In the genomic region with DNA sequence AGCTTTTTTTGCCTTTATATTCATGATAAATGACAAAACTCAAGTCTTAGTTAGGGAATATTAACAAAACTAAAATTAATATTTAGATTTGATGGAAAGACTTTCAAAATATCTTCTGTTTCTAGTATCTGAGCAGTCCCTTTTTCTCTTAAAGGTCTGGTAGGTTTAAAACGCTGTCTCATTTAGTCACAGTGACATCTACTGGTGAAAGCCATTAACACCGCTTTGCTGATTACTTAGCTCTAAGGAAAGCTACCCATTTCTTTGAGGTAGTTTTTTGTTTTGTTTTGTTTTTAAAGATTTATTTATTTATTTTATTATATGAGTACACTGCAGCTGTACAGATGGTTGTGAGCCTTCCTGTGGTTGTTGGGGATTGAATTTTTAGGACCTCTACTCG, we compare ENCODE assay signal across 9 mouse cellular contexts. TPM values are rescaled to one million over a fixed set of nuclear protein-coding genes. Genes with fewer than 3 reads are reported as not detected.
DNase-seq lines count a peak whose midpoint lies in the region; ATAC-seq lines count a peak whose summit lies in the region.
"Had no signal": no experiment of that assay in that cellular context is flagged by ENCODE, and none has a peak within 500 bp of the region (broad histone marks: within the 10 kb centered on the region; RNA-seq: fewer than 3 reads in every experiment).

No protein-coding gene starts in this region.

- no peak overlapping the region for H3K27ac ChIP-seq in midbrain, embryonic 11.5 days (ENCODE audit: low read depth, low read length)
- H3K27ac ChIP-seq in midbrain, embryonic 15.5 days, result no peak overlapping the region

- no peak for ATAC-seq in midbrain, embryonic 11.5 days (ENCODE audit: low FRiP score)
- no peak for ATAC-seq in midbrain, embryonic 15.5 days (replicated peaks)
- peak; percentile 73 for ATAC-seq in inflammation-experienced regulatory T-cells, adult 6 months

- H3K9me3 ChIP-seq in midbrain, embryonic 11.5 days (ENCODE audit: control insufficient read depth, low read length), result no peaks in the 10 kb centered on the region
- H3K9me3 ChIP-seq in midbrain, embryonic 15.5 days, result no peaks in the 10 kb centered on the region

- H3K36me3 ChIP-seq in midbrain, embryonic 11.5 days (ENCODE audit: control insufficient read depth, insufficient read depth, low read length), result peaks cover 3% of the 10 kb centered on the region; the same call in 1 of the 2 replicates
- peaks cover 13% of the 10 kb centered on the region for H3K36me3 ChIP-seq in midbrain, embryonic 15.5 days (replicated peaks)

- intact Hi-C loops in gastrocnemius, postnatal 36 days (cut with DNase I), result no loop called here

- no peak overlapping the region for H3K9ac ChIP-seq in midbrain, embryonic 11.5 days (ENCODE audit: low read length)
- H3K9ac ChIP-seq in midbrain, embryonic 15.5 days, result no peak overlapping the region

- no peak overlapping the region for H3K4me2 ChIP-seq in midbrain, embryonic 11.5 days
- no peak overlapping the region for H3K4me2 ChIP-seq in midbrain, embryonic 15.5 days

- 56% methylated on average over 3 of the region's 3 CpGs for WGBS in midbrain, embryonic 11.5 days
- 62% methylated on average over 3 of the region's 3 CpGs for WGBS in midbrain, embryonic 15.5 days

- no peak overlapping the region for H3K4me3 ChIP-seq in midbrain, embryonic 11.5 days (ENCODE audit: low read depth, low read length)
- H3K4me3 ChIP-seq in midbrain, embryonic 15.5 days, result no peak overlapping the region

- peak; percentile 64 for DNase-seq in gastrocnemius, adult 18-20 months (ENCODE audit: low spot score)
- DNase-seq in gastrocnemius, postnatal 36 days, result no peak
- peak; percentile 90 for DNase-seq in midbrain, embryonic 11.5 days (ENCODE audit: low spot score, missing footprints)
- peak; percentile 80 for DNase-seq in R1 (ENCODE audit: low read depth, low spot score)
- peak; percentile 34 for DNase-seq in thymus, postnatal 25 days
- DNase-seq in right cerebral cortex, postnatal 25 days, result no peak

- H3K4me1 ChIP-seq in midbrain, embryonic 11.5 days (ENCODE audit: control insufficient read depth, insufficient read depth, low read length), result no peaks in the 10 kb centered on the region
- H3K4me1 ChIP-seq in midbrain, embryonic 15.5 days, result no peaks in the 10 kb centered on the region

- no peaks in the 10 kb centered on the region for H3K27me3 ChIP-seq in midbrain, embryonic 11.5 days (ENCODE audit: control insufficient read depth, insufficient read depth, low read length)
- H3K27me3 ChIP-seq in midbrain, embryonic 15.5 days (replicated peaks), result no peaks in the 10 kb centered on the region

RNA-seq across cellular contexts. Expression of gene Sp1, which starts 15.5 kb away (rescaled TPM):
- total RNA-seq in gastrocnemius, adult 18-20 months (2021), result 10 to 100 TPM; 16.1 to 19.3 TPM
- total RNA-seq in gastrocnemius, postnatal 36 days (2021), result 10 to 100 TPM; 20.2 to 22.8 TPM
- polyA plus RNA-seq in midbrain, embryonic 11.5 days (2014; fragmentation: Nextera tagmentation; extraction: Ambion mirVana), result 11.2 and 11.7 TPM in 2 replicates
- 3.4 and 4.1 TPM in 2 replicates for polyA plus RNA-seq in midbrain, embryonic 15.5 days (2015; fragmentation: Nextera tagmentation; extraction: Ambion mirVana)
- polyA plus RNA-seq in inflammation-experienced regulatory T-cells, adult 6 months (2017; shearing (Covaris generic)), result 10 to 100 TPM; 19.1 to 23.3 (median 22.6) TPM

RNA-seq across cellular contexts. Expression of gene Amhr2, which starts 23.7 kb away (rescaled TPM):
- 10 to 100 TPM; 11.1 to 17.7 TPM for total RNA-seq in gastrocnemius, adult 18-20 months (2021)
- 1 to 10 TPM; 9.1 to 10.0 TPM for total RNA-seq in gastrocnemius, postnatal 36 days (2021)
- polyA plus RNA-seq in midbrain, embryonic 11.5 days (2014; fragmentation: Nextera tagmentation; extraction: Ambion mirVana), result 0.37 TPM in 1 of 2 replicates, not detected in the other
- polyA plus RNA-seq in midbrain, embryonic 15.5 days (2015; fragmentation: Nextera tagmentation; extraction: Ambion mirVana), result 0.30 and 0.34 TPM in 2 replicates
- polyA plus RNA-seq in inflammation-experienced regulatory T-cells, adult 6 months (2017; shearing (Covaris generic)), result not detected

RNA-seq across cellular contexts. Expression of gene Prr13, which starts 37.4 kb away (rescaled TPM):
- 10 to 100 TPM; 20.4 to 23.2 TPM for total RNA-seq in gastrocnemius, adult 18-20 months (2021)
- 10 to 100 TPM; 13.4 to 13.7 TPM for total RNA-seq in gastrocnemius, postnatal 36 days (2021)
- polyA plus RNA-seq in midbrain, embryonic 11.5 days (2014; fragmentation: Nextera tagmentation; extraction: Ambion mirVana), result 92.7 and 110 TPM in 2 replicates
- 103 and 107 TPM in 2 replicates for polyA plus RNA-seq in midbrain, embryonic 15.5 days (2015; fragmentation: Nextera tagmentation; extraction: Ambion mirVana)
- polyA plus RNA-seq in inflammation-experienced regulatory T-cells, adult 6 months (2017; shearing (Covaris generic)), result 1,000 to 10,000 TPM; 1,063 to 1,565 (median 1,138) TPM

RNA-seq across cellular contexts. Expression of gene Pcbp2, which starts 48.9 kb away (rescaled TPM):
- 100 to 1,000 TPM; 403 to 410 TPM for total RNA-seq in gastrocnemius, adult 18-20 months (2021)
- total RNA-seq in gastrocnemius, postnatal 36 days (2021), result 100 to 1,000 TPM; 350 to 411 TPM
- 234 and 255 TPM in 2 replicates for polyA plus RNA-seq in midbrain, embryonic 11.5 days (2014; fragmentation: Nextera tagmentation; extraction: Ambion mirVana)
- polyA plus RNA-seq in midbrain, embryonic 15.5 days (2015; fragmentation: Nextera tagmentation; extraction: Ambion mirVana), result 123 and 126 TPM in 2 replicates
- polyA plus RNA-seq in inflammation-experienced regulatory T-cells, adult 6 months (2017; shearing (Covaris generic)), result 100 to 1,000 TPM; 156 to 225 (median 201) TPM

RNA-seq across cellular contexts. Expression of gene Sp7, which starts 54.5 kb away (rescaled TPM):
- total RNA-seq in gastrocnemius, adult 18-20 months (2021), result not detected
- total RNA-seq in gastrocnemius, postnatal 36 days (2021), result not detected
- polyA plus RNA-seq in midbrain, embryonic 11.5 days (2014; fragmentation: Nextera tagmentation; extraction: Ambion mirVana), result 0.51 and 0.90 TPM in 2 replicates
- 0.09 and 0.26 TPM in 2 replicates for polyA plus RNA-seq in midbrain, embryonic 15.5 days (2015; fragmentation: Nextera tagmentation; extraction: Ambion mirVana)
- not detected for polyA plus RNA-seq in inflammation-experienced regulatory T-cells, adult 6 months (2017; shearing (Covaris generic))
- total RNA-seq: heart, postnatal 36 days had no signal

Comparison
In these comparisons a context has a peak if more than half of its experiments do, and no peak if none do; other contexts are left out.
1. DNase-seq: peak in gastrocnemius, adult 18-20 months (single experiment), midbrain, embryonic 11.5 days (single experiment), R1 (single experiment) and thymus, postnatal 25 days (single experiment); none in gastrocnemius, postnatal 36 days (0 of 2) and right cerebral cortex, postnatal 25 days (single experiment).